Mouse (Mus musculus) midbrain, postnatal 0 days (tissue): ENCODE results near the gene Mns1. TPM values are rescaled to one million over a fixed set of nuclear protein-coding genes. Genes with fewer than 3 reads are reported as not detected.

ENCODE experiments used
- ATAC-seq: fragments of 200-750 bp; cut with Nextera tagmentation; 2 replicates; pipeline ENCODE4 v1.8.0; 2017; ENCODE audit warnings: moderate number of reproducible peaks, mild to moderate bottlenecking, moderate TSS enrichment, moderate library complexity; ENCODE audit not compliant: low FRiP score
- DNase-seq: peaks from one replicate; pipeline ENCODE4 v3.0.0-alpha.2; 2015; ENCODE audit warnings: low spot score
- H3K27ac ChIP-seq: fragments of 300-500 bp; sonication (generic); 2 replicates; pipeline ENCODE4 v1.5.1; 2014; ENCODE audit warnings: low read depth, mild to moderate bottlenecking, low read length, mixed read lengths
- H3K27me3 ChIP-seq: fragments of 300-500 bp; sonication (generic); 2 replicates; pipeline ENCODE4 v1.6.1; 2014; ENCODE audit warnings: low read length, control low read depth, mixed read lengths; ENCODE audit not compliant: insufficient read depth
- H3K36me3 ChIP-seq: fragments of 300-500 bp; sonication (generic); 2 replicates; pipeline ENCODE4 v1.6.1; 2014; ENCODE audit warnings: low read length, control low read depth, mixed read lengths; ENCODE audit not compliant: insufficient read depth
- H3K4me1 ChIP-seq: fragments of 300-500 bp; sonication (generic); 2 replicates; pipeline ENCODE4 v1.6.1; 2014; ENCODE audit warnings: mild to moderate bottlenecking, control low read depth, antibody characterized with exemption, low read length, mixed read lengths; ENCODE audit not compliant: insufficient read depth
- H3K4me2 ChIP-seq: fragments of 300-500 bp; sonication (generic); 2 replicates; pipeline ENCODE4 v1.6.1; 2014; ENCODE audit warnings: low read depth, mild to moderate bottlenecking, low read length, mixed read lengths; ENCODE audit not compliant: poor library complexity, severe bottlenecking
- H3K4me3 ChIP-seq: fragments of 300-500 bp; sonication (generic); 2 replicates; pipeline ENCODE4 v1.5.1; 2014; ENCODE audit warnings: low read depth, mild to moderate bottlenecking, low read length, moderate library complexity
- H3K9ac ChIP-seq: fragments of 300-500 bp; sonication (generic); replicated peaks from 2 replicates; pipeline ENCODE4 v1.6.1; 2014; ENCODE audit warnings: mild to moderate bottlenecking, low read length, moderate library complexity, mixed read lengths; ENCODE audit not compliant: poor library complexity, severe bottlenecking
- H3K9me3 ChIP-seq: fragments of 300-500 bp; sonication (generic); 2 replicates; pipeline ENCODE4 v1.6.1; 2016; ENCODE audit warnings: low read length, control low read depth
- CTCF ChIP-seq: IDR thresholded peaks from 2 replicates; pipeline ENCODE4 v1.5.1; 2016; ENCODE audit warnings: antibody characterized with exemption, mild to moderate bottlenecking
- WGBS: fragments of 180-500 bp; shearing (Covaris S2); extraction: QIAGEN DNeasy Blood & Tissue Kit; methylation state at CpG from one replicate; pipeline ENCODE4 v1.1.7; 2014; 5-methylcytosine and 5-hydroxymethylcytosine counted together
- polyA plus RNA-seq: library from polyadenylated mRNA; unstranded; fragments of >200 nt; fragmentation: Nextera tagmentation; extraction: Ambion mirVana; gene quantifications from 2 replicates; pipeline ENCODE4 v1.2.1, GENCODE M21; 2015
- total RNA-seq: library from RNA; depleted of rRNA; stranded (reverse); fragments of >200 nt; gene quantifications from 2 replicates; pipeline ENCODE4 v1.2.3, GENCODE M21; 2014

The Mns1 gene
- total and polyA plus RNA-seq, 2 experiments from 2014 or later = 3.1 TPM

GRCm38 (mm10) chr9:72404934-72405333 is 32.9 kb upstream of the Mns1 start:
- DNase-seq (no peak), ATAC-seq (no peak)
- H3K4me1 ChIP-seq = no peaks in the 10 kb centered on the region; the same call in 1 of the 2 replicates
- no peaks in the 10 kb centered on the region for H3K27me3 ChIP-seq
- H3K9ac ChIP-seq = no peak overlapping the region
- no peak overlapping the region for H3K4me3 ChIP-seq
- 83% methylated on average over 3 of the region's 3 CpGs for WGBS
- H3K27ac ChIP-seq = no peak overlapping the region
- no peak overlapping the region for H3K4me2 ChIP-seq
- no peaks in the 10 kb centered on the region for H3K9me3 ChIP-seq
- H3K36me3 ChIP-seq = no peaks in the 10 kb centered on the region
- TF ChIP-seq CTCF = no peak

GRCm38 (mm10) chr9:72405882-72406638 is 31.8 kb upstream of the Mns1 start:
- Histone ChIP-seq H3K36me3 (no peaks in the 10 kb centered on the region), H3K9me3 (no peaks in the 10 kb centered on the region), H3K27ac (no peak overlapping the region), H3K4me2 (no peak overlapping the region), H3K27me3 (no peaks in the 10 kb centered on the region), H3K4me1 (no peaks in the 10 kb centered on the region; the same call in 1 of the 2 replicates), H3K9ac (no peak overlapping the region), H3K4me3 (no peak overlapping the region)
- DNase-seq = no peak
- ATAC-seq = no peak
- WGBS = 91% methylated on average over 9 of the region's 9 CpGs
- no peak for TF ChIP-seq CTCF

DNA sequence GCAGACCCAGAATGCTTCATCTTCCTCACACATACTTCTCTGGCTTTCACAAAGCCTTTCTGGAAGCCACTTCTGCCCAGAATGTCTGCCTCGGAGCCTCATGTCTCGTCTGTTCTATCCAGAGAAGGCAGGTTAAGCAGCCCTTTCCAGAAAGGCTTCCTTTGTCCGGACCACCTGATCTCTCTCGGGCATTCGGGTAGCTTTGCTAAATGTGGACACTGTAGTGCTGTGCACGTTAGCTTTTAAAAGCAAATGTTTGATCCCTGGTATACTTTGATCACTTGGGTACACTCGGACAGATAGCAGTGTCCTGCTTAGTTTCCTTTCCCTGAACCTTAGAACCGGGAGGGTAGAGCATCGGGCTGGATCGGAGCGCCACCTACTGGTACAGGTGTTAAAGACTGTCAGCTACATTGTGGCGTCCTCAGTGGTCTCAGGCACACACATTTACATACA is 29.7 kb upstream of the Mns1 start:
- no peaks in the 10 kb centered on the region for H3K9me3 ChIP-seq
- ATAC-seq = peak; percentile 79
- H3K4me2 ChIP-seq = peak overlapping the region; percentile 49
- H3K27ac ChIP-seq = no peak overlapping the region
- peak; percentile 92 for DNase-seq
- no peaks in the 10 kb centered on the region for H3K27me3 ChIP-seq
- peak overlapping the region; percentile 40 for H3K9ac ChIP-seq
- TF ChIP-seq CTCF = peak; percentile 95
- no peaks in the 10 kb centered on the region for H3K36me3 ChIP-seq
- WGBS = 6% methylated on average over 12 of the region's 12 CpGs
- no peaks in the 10 kb centered on the region; the same call in 1 of the 2 replicates for H3K4me1 ChIP-seq
- H3K4me3 ChIP-seq = peak overlapping the region; percentile 27

DNA sequence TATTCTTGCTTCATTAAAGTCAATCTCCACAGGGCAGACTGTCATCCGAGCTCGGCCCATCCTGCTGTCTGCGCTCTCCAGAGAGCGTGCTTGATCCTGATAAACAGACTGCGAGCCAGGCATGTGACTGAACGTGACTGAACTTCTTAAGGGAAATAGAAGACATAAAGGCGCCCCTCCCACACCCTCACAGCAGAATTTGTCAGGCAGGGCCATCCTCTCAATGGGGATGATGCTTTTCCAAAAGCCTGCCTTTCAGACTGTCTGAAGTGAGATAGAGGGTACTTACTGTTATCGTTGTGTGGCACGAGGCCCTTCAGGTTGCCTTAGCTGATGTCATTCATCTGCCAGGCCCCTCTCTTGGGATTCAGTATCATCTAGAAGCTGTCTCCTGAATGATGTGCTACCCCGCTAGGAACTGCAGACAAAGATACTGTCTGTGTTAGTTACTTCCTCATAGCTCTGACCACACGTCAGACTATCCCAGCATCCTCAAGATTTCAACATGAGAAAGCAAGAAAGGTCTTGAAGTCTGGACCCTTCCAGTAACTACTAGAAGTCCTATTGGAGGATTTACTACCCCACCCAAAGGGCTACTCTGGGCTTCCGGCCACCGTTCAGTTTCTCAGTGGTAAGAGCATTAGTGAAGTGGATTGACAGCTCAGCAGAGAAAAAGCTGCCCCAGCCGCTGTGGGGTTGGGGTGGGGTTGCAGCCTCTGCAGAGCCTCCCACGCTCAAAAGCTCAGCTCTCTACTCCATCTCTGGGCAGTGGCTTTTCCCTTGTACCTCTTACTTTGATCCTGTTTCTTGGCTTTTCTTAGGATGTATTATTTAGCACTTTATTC is 28.2 kb upstream of the Mns1 start:
- no peaks in the 10 kb centered on the region for H3K9me3 ChIP-seq
- H3K9ac ChIP-seq = no peak overlapping the region
- no peak overlapping the region for H3K4me2 ChIP-seq
- no peak overlapping the region for H3K4me3 ChIP-seq
- H3K4me1 ChIP-seq = no peaks in the 10 kb centered on the region; the same call in 1 of the 2 replicates
- 27% methylated on average over 15 of the region's 15 CpGs for WGBS
- no peaks in the 10 kb centered on the region for H3K36me3 ChIP-seq
- TF ChIP-seq CTCF = no peak
- H3K27me3 ChIP-seq = no peaks in the 10 kb centered on the region
- H3K27ac ChIP-seq = no peak overlapping the region
- ATAC-seq = 0 out of 2 replicates have a peak, but pooled peaks have one; percentile 31
- no peak for DNase-seq

- Histone ChIP-seq H3K9me3 (no peaks in the 10 kb centered on the region), H3K4me3 (no peak overlapping the region), H3K27ac (no peak overlapping the region), H3K36me3 (no peaks in the 10 kb centered on the region), H3K4me2 (no peak overlapping the region), H3K27me3 (no peaks in the 10 kb centered on the region), H3K9ac (no peak overlapping the region), H3K4me1 (no peaks in the 10 kb centered on the region; the same call in 1 of the 2 replicates)
- no peak for ATAC-seq
- WGBS = 71% methylated on average over 2 of the region's 2 CpGs
- peak; percentile 83 for TF ChIP-seq CTCF
- peak; percentile 59 for DNase-seq
Observed at GRCm38 (mm10) chr9:72411746-72412145, 26.1 kb upstream of the Mns1 start.
